Mouse (Mus musculus) neural tube, embryonic 12.5 days (tissue): Measurements from ENCODE around the gene Ddx46. TPM values are rescaled to one million over a fixed set of nuclear protein-coding genes. Genes with fewer than 3 reads are reported as not detected.
"Not testable (repeated sequence)": the region's sequence is repeated elsewhere in the genome, so short reads cannot be mapped to it uniquely, and the experiment has no call there.

Experiments
- ATAC-seq: fragments of 200-750 bp; cut with Nextera tagmentation; 2 replicates; pipeline ENCODE4 v1.8.0; 2017; ENCODE audit warnings: low read depth, mild to moderate bottlenecking, moderate TSS enrichment, moderate library complexity; ENCODE audit not compliant: low FRiP score
- H3K27ac ChIP-seq: fragments of 300-500 bp; sonication (generic); 2 replicates; pipeline ENCODE4 v1.5.1; 2016
- H3K27me3 ChIP-seq: fragments of 300-500 bp; sonication (generic); replicated peaks from 2 replicates; pipeline ENCODE4 v1.6.1; 2016; ENCODE audit warnings: mild to moderate bottlenecking
- H3K36me3 ChIP-seq: fragments of 300-500 bp; sonication (generic); 2 replicates; pipeline ENCODE4 v1.6.1; 2016; ENCODE audit warnings: mild to moderate bottlenecking
- H3K4me1 ChIP-seq: fragments of 300-500 bp; sonication (generic); 2 replicates; pipeline ENCODE4 v1.6.1; 2016
- H3K4me2 ChIP-seq: fragments of 300-500 bp; sonication (generic); replicated peaks from 2 replicates; pipeline ENCODE4 v1.6.1; 2016; ENCODE audit warnings: mild to moderate bottlenecking
- H3K4me3 ChIP-seq: fragments of 300-500 bp; sonication (generic); 2 replicates; pipeline ENCODE4 v1.5.1; 2016
- H3K9ac ChIP-seq: fragments of 300-500 bp; sonication (generic); 2 replicates; pipeline ENCODE4 v1.6.1; 2016; ENCODE audit warnings: mild to moderate bottlenecking
- H3K9me3 ChIP-seq: fragments of 300-500 bp; sonication (generic); 2 replicates; pipeline ENCODE4 v1.6.1; 2016; ENCODE audit warnings: mild to moderate bottlenecking
- WGBS: fragments of 180-500 bp; shearing (Covaris S2); methylation state at CpG from one replicate; pipeline ENCODE4 v1.1.7; 2016; 5-methylcytosine and 5-hydroxymethylcytosine counted together
- polyA plus RNA-seq: library from polyadenylated mRNA; unstranded; fragments of >200 nt; fragmentation: Nextera tagmentation; extraction: Ambion mirVana; gene quantifications from 2 replicates; pipeline ENCODE4 v1.2.1, GENCODE M21; 2016

The Ddx46 gene
- polyA plus RNA-seq, 1 experiment from 2014 or later = 43.5 TPM

GRCm38 (mm10) chr13:55650980-55651379 lies 16.2 kb downstream of the Ddx46 start:
- WGBS = 94% methylated on average over 6 of the region's 6 CpGs
- no peaks in the 10 kb centered on the region for H3K4me1 ChIP-seq
- peaks cover 97% of the 10 kb centered on the region for H3K36me3 ChIP-seq
- H3K9me3 ChIP-seq = no peaks in the 10 kb centered on the region
- H3K4me3 ChIP-seq = no peak overlapping the region
- no peak overlapping the region for H3K9ac ChIP-seq
- H3K27ac ChIP-seq = no peak overlapping the region
- no peak overlapping the region for H3K4me2 ChIP-seq
- ATAC-seq = no peak
- H3K27me3 ChIP-seq = no peaks in the 10 kb centered on the region

GRCm38 (mm10) chr13:55668550-55668949 lies 33.7 kb downstream of the Ddx46 start:
- Histone ChIP-seq H3K4me3 (no peak overlapping the region), H3K36me3 (peaks cover 85% of the 10 kb centered on the region), H3K4me2 (no peak overlapping the region), H3K27ac (no peak overlapping the region), H3K4me1 (no peaks in the 10 kb centered on the region), H3K9me3 (no peaks in the 10 kb centered on the region), H3K9ac (no peak overlapping the region), H3K27me3 (no peaks in the 10 kb centered on the region)
- 85% methylated on average over 6 of the region's 6 CpGs for WGBS
- ATAC-seq = no peak

- Histone ChIP-seq H3K27ac (no peak overlapping the region), H3K36me3 (peaks cover 87% of the 10 kb centered on the region), H3K4me3 (no peak overlapping the region), H3K4me2 (no peak overlapping the region), H3K9me3 (no peaks in the 10 kb centered on the region), H3K27me3 (no peaks in the 10 kb centered on the region), H3K9ac (no peak overlapping the region), H3K4me1 (no peaks in the 10 kb centered on the region)
- no peak for ATAC-seq
- WGBS = 95% methylated on average over 6 of the region's 6 CpGs
Observed at GRCm38 (mm10) chr13:55672711-55673110, 37.9 kb downstream of the Ddx46 start.

GRCm38 (mm10) chr13:55677364-55677763 lies 42.5 kb downstream of the Ddx46 start:
- Histone ChIP-seq H3K36me3 (peaks cover 77% of the 10 kb centered on the region), H3K4me2 (no peak overlapping the region), H3K4me1 (no peaks in the 10 kb centered on the region), H3K9me3 (no peaks in the 10 kb centered on the region), H3K27me3 (no peaks in the 10 kb centered on the region), H3K27ac (no peak overlapping the region), H3K4me3 (no peak overlapping the region), H3K9ac (no peak overlapping the region)
- WGBS = 81% methylated on average over 8 of the region's 8 CpGs
- ATAC-seq = no peak

- ATAC-seq = no peak
Observed at GRCm38 (mm10) chr13:55682201-55682600, 47.4 kb downstream of the Ddx46 start.

GRCm38 (mm10) chr13:55683581-55683980 lies 48.8 kb downstream of the Ddx46 start:
- Histone ChIP-seq H3K4me1 (peaks cover 12% of the 10 kb centered on the region), H3K27ac (no peak overlapping the region), H3K27me3 (no peaks in the 10 kb centered on the region), H3K9me3 (no peaks in the 10 kb centered on the region), H3K4me2 (no peak overlapping the region), H3K36me3 (peaks cover 21% of the 10 kb centered on the region), H3K9ac (no peak overlapping the region), H3K4me3 (no peak overlapping the region)
- ATAC-seq = no peak
- 94% methylated on average over 3 of the region's 3 CpGs for WGBS

More at GRCm38 (mm10) chr13:55682201-55682600, 47.4 kb downstream of the Ddx46 start:
- Histone ChIP-seq H3K4me2 (no peak overlapping the region), H3K9me3 (no peaks in the 10 kb centered on the region), H3K4me1 (0 out of 2 replicates have a peak, but pooled peaks cover 1% of the 10 kb centered on the region), H3K27ac (no peak overlapping the region), H3K27me3 (no peaks in the 10 kb centered on the region), H3K36me3 (peaks cover 35% of the 10 kb centered on the region), H3K4me3 (no peak overlapping the region), H3K9ac (no peak overlapping the region)
- 93% methylated on average over 9 of the region's 9 CpGs for WGBS

GRCm38 (mm10) chr13:55686107-55686633 lies 51.3 kb downstream of the Ddx46 start:
- H3K9ac ChIP-seq = no peak overlapping the region
- H3K4me2 ChIP-seq = no peak overlapping the region
- no peak for ATAC-seq
- H3K36me3 ChIP-seq = no peaks in the 10 kb centered on the region
- no peak overlapping the region for H3K4me3 ChIP-seq
- H3K27ac ChIP-seq = no peak overlapping the region
- WGBS = 68% methylated on average over 9 of the region's 9 CpGs
- H3K27me3 ChIP-seq = no peaks in the 10 kb centered on the region
- H3K4me1 ChIP-seq = peaks cover 12% of the 10 kb centered on the region
- no peaks in the 10 kb centered on the region for H3K9me3 ChIP-seq

- H3K9me3 ChIP-seq = no peaks in the 10 kb centered on the region
- peak overlapping the region; percentile 24; the same call in 1 of the 2 replicates for H3K4me2 ChIP-seq
- H3K4me1 ChIP-seq = peaks cover 12% of the 10 kb centered on the region
- no peak overlapping the region for H3K27ac ChIP-seq
- WGBS = 5% methylated on average over 4 of the region's 4 CpGs
- no peak for ATAC-seq
- H3K36me3 ChIP-seq = no peaks in the 10 kb centered on the region
- H3K4me3 ChIP-seq = no peak overlapping the region
- H3K9ac ChIP-seq = no peak overlapping the region
- no peaks in the 10 kb centered on the region for H3K27me3 ChIP-seq
Observed at GRCm38 (mm10) chr13:55687927-55688602, 53.2 kb downstream of the Ddx46 start.

- peak within 1 kb of the TSS; percentile 100 for H3K9ac ChIP-seq
- H3K27me3 ChIP-seq = no peaks in the 10 kb centered on the region
- H3K9me3 ChIP-seq = no peaks in the 10 kb centered on the region
- H3K4me2 ChIP-seq = peak within 1 kb of the TSS; percentile 69
- WGBS = 3% methylated on average over 51 of the region's 51 CpGs
- peak within 1 kb of the TSS; percentile 99 for H3K4me3 ChIP-seq
- H3K27ac ChIP-seq = peak within 1 kb of the TSS; percentile 98
- H3K36me3 ChIP-seq = no peaks in the 10 kb centered on the region
- peaks cover 23% of the 10 kb centered on the region for H3K4me1 ChIP-seq
- peak; percentile 96 for ATAC-seq
Observed at GRCm38 (mm10) chr13:55692535-55693242, 57.9 kb downstream of the Ddx46 start, which contains the start of gene B230219D22Rik. Gene B230219D22Rik, plus strand, starts transcription at chr13:55693124.

- Histone ChIP-seq H3K4me1 (peaks cover 17% of the 10 kb centered on the region), H3K27me3 (no peaks in the 10 kb centered on the region), H3K4me3 (peak overlapping the region; percentile 99), H3K9me3 (no peaks in the 10 kb centered on the region), H3K36me3 (peaks cover under 1% of the 10 kb centered on the region; the same call in 1 of the 2 replicates), H3K9ac (peak overlapping the region; percentile 100), H3K27ac (peak overlapping the region; percentile 98), H3K4me2 (peak overlapping the region; percentile 69)
- under 1% methylated on average over 68 of the region's 70 CpGs for WGBS
- ATAC-seq = peak; percentile 80
Observed at GRCm38 (mm10) chr13:55693243-55693721, 58.5 kb downstream of the Ddx46 start.

- WGBS = 26% methylated on average over 8 of the region's 8 CpGs
- peak overlapping the region; percentile 99 for H3K4me3 ChIP-seq
- no peaks in the 10 kb centered on the region for H3K9me3 ChIP-seq
- H3K4me1 ChIP-seq = peaks cover 17% of the 10 kb centered on the region
- H3K4me2 ChIP-seq = peak overlapping the region; percentile 69
- ATAC-seq = no peak
- H3K36me3 ChIP-seq = peaks cover 9% of the 10 kb centered on the region
- H3K27me3 ChIP-seq = no peaks in the 10 kb centered on the region
- H3K27ac ChIP-seq = no peak overlapping the region
- H3K9ac ChIP-seq = peak overlapping the region; percentile 100
Observed at GRCm38 (mm10) chr13:55694110-55694509, 59.3 kb downstream of the Ddx46 start.

GRCm38 (mm10) chr13:55695989-55696388 lies 61.2 kb downstream of the Ddx46 start:
- not testable (repeated sequence) for H3K27me3 ChIP-seq, H3K27ac ChIP-seq, H3K4me3 ChIP-seq, H3K9ac ChIP-seq, H3K9me3 ChIP-seq, H3K4me2 ChIP-seq, ATAC-seq
- WGBS = 100% methylated on average over 1 of the region's 3 CpGs
- peaks cover 25% of the 10 kb centered on the region for H3K36me3 ChIP-seq
- H3K4me1 ChIP-seq = peaks cover 17% of the 10 kb centered on the region
